Mouse (Mus musculus) neural tube, embryonic 10.5 days (tissue): ENCODE measurements at regions not wholly inside any gene's neighbourhood (a gene's known extent, or its start where the extent isn't known, plus 50 kb on each side); places are given as distances from the start of the nearest gene placed in this dataset.
"Not testable (repeated sequence)": the region's sequence is repeated elsewhere in the genome, so short reads cannot be mapped to it uniquely, and the experiment has no call there.

Experiments
- DNase-seq: peaks from one replicate; pipeline ENCODE4 v3.0.0-alpha.2; 2017; ENCODE audit warnings: low spot score; ENCODE audit errors: extremely low spot score

DNA sequence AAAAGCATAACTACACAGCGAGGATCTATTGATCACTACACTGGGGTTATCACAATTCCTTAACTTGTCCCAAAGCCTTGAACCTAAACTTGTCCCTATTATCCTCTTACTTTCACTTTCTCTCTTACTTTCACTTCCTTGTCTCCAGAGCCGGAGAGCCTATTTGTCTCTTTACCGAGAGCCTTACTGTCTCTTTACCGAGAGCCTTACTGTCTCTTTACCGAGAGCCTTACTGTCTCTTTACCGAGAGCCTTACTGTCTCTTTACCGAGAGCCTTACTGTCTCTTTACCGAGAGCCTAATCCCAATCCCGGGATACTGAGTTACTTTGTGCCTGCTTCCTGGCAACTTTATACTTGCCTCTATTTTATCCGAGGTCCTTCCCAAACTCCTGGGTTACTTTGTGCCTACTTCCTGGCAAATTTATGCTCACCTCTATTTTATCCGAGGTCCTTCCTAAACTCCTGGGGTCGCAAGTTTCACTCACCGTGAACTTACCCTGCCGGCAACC, 335.3 kb upstream of the Ccng1 start:
- DNase-seq = not testable (repeated sequence)

GRCm38 (mm10) chr11:41063570-41063969, 308.5 kb upstream of the Ccng1 start:
- no peak for DNase-seq

- DNase-seq = no peak
Measured at GRCm38 (mm10) chr11:41057796-41058195, 302.7 kb upstream of the Ccng1 start.

- DNase-seq = no peak
Measured at GRCm38 (mm10) chr11:41030018-41030417, 274.9 kb upstream of the Ccng1 start.

DNA sequence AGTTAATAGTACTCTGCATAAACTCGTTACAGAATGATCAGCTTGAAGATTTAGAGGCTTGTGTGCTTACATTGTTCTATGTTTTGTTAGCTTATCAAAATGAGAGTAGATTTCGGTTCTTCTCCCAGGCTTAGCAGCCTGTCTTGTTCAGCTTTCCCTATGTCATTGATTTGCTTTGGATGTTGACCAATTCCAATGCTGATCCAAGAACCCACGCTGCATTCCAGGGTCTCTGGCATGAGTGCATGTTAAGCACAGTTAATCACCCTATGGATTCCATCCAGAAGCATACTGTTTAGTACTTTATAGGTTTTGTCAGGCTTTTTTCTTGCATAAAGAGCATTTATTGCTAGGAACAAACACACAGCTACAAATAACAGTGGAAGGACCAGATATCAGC, 255.0 kb upstream of the Ccng1 start:
- DNase-seq = no peak

DNA sequence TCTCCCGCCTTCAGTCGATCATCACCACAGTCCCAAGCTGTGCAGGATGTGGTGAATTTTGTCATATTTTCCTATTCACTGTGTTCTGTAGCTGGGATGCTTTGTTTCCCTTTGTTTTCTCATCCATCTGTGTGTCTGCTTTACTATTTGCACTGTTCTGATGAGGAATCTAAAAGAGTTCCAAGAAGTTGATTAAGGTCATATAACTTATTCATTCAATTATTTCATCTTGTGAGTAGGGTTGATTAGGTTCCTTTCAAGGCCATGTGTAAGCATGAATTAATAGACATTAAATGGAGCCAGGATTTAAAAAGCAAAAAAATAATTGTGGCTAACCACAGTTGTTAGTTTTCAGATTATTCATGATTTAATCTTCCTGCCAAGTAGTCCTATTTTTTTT, 217.7 kb upstream of the Ccng1 start:
- DNase-seq = no peak

DNA sequence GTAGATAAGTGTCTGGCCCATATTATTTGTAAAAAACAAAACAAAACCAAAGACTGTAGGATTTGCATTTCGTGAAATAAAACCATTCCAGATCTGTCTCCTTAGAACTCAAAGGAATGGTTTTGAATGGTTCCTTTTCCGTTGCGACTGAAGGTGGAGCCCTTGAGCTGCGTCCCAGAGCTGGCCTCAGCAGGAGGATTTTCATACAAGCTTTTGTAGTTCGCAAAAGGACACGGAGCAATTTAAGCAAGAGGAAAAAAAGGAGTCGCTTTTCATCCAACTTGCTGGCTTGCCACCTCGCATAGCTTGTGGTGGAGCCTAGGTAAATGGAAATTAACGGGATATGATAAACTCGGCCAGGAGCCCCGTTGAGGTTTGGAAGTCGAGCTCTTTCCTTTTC, 172.1 kb upstream of the Ccng1 start:
- peak; percentile 51 for DNase-seq

DNA sequence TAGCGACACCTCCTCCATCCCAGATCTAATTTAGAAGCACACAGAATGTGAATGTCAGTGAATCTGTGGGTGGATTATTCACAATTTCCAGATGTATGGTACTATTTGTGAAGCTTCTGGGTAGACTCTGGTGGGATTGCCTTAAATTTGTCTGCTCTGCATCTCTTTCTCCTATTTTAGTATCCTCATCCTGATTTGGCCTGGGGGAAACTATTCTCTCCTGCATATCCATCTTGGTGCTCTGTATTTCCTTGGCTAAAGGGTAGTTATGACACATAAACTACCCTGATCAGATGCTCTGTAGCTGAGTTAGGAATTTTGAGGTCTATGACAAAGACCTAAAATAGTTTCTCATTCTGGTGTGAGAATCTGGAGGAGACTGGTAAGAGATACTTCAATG, 136.4 kb upstream of the Ccng1 start:
- DNase-seq = no peak

DNA sequence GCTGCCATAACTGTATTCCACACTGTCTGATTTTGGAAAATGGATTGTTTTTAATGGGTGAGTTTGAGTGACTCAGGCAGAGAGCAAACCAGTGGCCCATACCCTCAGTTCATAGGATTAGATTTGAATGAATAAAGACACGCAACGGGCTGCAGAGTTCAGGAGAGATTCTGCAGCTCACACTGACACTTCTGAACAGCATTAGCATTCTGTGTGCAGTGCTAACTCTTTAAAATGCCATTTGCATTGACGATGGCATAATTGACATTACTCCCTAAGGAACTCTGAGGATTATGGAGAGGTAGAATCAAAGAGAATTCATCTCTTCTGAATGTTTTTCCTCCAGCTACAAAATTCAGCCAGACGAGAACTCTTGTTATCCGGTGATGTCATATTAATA, 129.4 kb upstream of the Ccng1 start:
- no peak for DNase-seq

DNA sequence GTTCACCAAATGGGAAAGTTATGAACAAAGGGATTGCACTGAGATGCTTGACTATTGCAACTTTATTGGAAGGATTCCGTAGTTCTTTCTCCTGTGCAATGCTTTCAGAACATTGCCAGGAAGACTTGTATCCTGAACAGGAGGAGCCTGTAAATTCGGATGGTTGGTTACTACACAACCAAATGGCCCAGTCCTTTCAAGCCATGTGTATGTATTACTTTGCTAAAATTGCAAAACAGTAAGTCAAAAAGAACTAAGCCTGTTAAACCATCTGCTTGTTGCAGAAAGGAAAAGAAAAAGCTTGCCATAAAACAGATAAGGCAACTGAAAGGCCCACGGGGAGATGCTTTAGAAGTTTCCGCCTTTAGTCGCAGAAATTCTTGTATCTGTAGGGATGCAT, 124.5 kb upstream of the Ccng1 start:
- DNase-seq = no peak

GRCm38 (mm10) chr11:40873002-40873401, 117.9 kb upstream of the Ccng1 start:
- no peak for DNase-seq

- peak; percentile 31 for DNase-seq
Measured at GRCm38 (mm10) chr11:40865694-40866093, 110.6 kb upstream of the Ccng1 start.

DNA sequence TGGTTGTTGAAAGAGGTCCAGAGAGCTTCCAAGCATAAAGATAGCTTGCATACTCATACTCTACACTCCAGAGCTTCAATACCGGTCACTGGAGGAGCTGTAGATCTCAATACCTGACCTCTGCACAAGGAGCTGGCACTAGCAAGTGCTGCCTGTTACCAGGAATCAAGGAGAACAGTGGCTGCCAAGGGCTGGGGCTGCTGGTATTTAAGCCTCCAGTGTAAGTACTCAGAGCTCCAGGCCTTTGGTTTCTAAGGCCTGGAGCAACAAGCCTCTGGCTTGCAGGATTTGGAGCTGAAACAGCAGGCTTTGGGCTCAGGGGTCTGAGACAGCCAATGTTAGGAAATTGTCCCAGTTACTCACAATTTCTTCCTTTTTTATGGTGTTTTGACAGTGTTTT, 96.2 kb upstream of the Ccng1 start:
- no peak for DNase-seq

DNA sequence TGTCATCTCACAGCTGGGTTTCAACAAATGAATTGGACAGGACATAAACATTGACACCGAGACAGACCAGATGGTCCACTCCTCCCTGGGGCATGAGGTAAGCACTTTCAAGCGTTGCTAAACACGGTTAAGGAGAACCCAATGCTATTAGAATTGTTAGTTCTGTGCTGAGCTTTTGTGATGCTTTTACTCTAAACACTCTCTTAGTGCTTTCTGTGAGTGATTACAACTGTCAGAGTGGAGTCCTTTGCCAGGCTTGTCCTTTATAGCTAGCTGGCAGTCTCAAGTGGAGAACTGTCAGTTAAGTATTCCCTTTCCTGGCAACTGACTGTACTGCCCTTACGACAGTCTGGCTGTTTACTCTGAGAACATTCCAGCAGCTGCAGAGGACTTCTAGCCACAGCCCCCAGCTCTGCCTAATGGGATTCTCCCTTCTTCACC, 95.6 kb upstream of the Ccng1 start:
- DNase-seq = no peak

- no peak for DNase-seq
Measured at GRCm38 (mm10) chr11:40846586-40846985, 91.5 kb upstream of the Ccng1 start.

- no peak for DNase-seq
Measured at GRCm38 (mm10) chr11:40835393-40835792, 80.3 kb upstream of the Ccng1 start.
